Mouse (Mus musculus): ENCODE data around the gene Acot8. TPM values are rescaled to one million over a fixed set of nuclear protein-coding genes. Genes with fewer than 3 reads are reported as not detected.

The Acot8 gene
- 13.9 and 15.8 TPM in 2 replicates for polyA plus RNA-seq (2016; fragmentation: Nextera tagmentation; extraction: Ambion mirVana)

- peak; percentile 95 for DNase-seq (ENCODE audit: low spot score)
- under 1% methylated on average over 47 of the region's 47 CpGs for WGBS
- Histone ChIP-seq H3K27me3 (replicated peaks; ENCODE audit: low read depth, poor library complexity, severe bottlenecking) (no peaks in the 10 kb centered on the region), H3K4me1 (peaks cover 24% of the 10 kb centered on the region), H3K27ac (replicated peaks) (peak within 1 kb of the TSS; percentile 93), H3K9me3 (no peaks in the 10 kb centered on the region), H3K36me3 (replicated peaks) (peaks cover 46% of the 10 kb centered on the region), H3K4me3 (peak within 1 kb of the TSS; percentile 90)
Observed at GRCm38 (mm10) chr2:164804533-164805331, at the start of gene Acot8, which contains the start of gene Zswim3. Gene Acot8 (minus strand): TSS chr2:164804882. Gene Zswim3 (plus strand): TSS chr2:164805098.

DNA sequence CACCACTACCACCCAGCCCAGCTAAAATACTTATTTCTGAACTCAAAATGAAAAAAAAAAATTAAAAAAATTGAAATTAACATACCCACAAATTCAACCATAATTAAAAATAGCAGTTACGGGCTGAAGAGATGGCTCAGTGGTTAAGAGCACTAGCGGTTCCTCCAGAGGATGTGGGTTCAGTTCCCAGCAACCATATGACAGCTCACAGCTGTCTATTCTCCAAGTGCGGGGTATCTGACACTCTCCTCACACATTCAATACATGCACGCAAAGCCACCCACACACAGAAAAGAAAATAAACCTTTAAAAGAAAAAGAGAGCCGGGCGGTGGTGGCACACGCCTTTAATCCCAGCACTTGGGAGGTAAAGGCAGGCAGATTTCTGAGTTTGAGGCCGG lies 45.4 kb upstream of the Acot8 start:
- no peaks in the 10 kb centered on the region for H3K9me3 ChIP-seq
- H3K27me3 ChIP-seq (replicated peaks; ENCODE audit: low read depth, poor library complexity, severe bottlenecking), result peaks cover 14% of the 10 kb centered on the region
- 88% methylated on average over 8 of the region's 8 CpGs for whole genome bisulfite sequencing
- peaks cover 5% of the 10 kb centered on the region for H3K4me1 ChIP-seq
- peaks cover 44% of the 10 kb centered on the region for H3K36me3 ChIP-seq (replicated peaks)
- no peak overlapping the region for H3K4me3 ChIP-seq
- no peak for DNase-seq (ENCODE audit: low spot score)
- no peak overlapping the region for H3K27ac ChIP-seq (replicated peaks)

- no peak for DNase-seq (ENCODE audit: low spot score)
- no peaks in the 10 kb centered on the region for H3K27me3 ChIP-seq (replicated peaks; ENCODE audit: low read depth, poor library complexity, severe bottlenecking)
- H3K4me3 ChIP-seq, result no peak overlapping the region
- H3K36me3 ChIP-seq (replicated peaks), result peaks cover 41% of the 10 kb centered on the region
- H3K27ac ChIP-seq (replicated peaks), result no peak overlapping the region
- no peaks in the 10 kb centered on the region for H3K9me3 ChIP-seq
- WGBS, result 53% methylated on average over 3 of the region's 3 CpGs
- H3K4me1 ChIP-seq, result no peaks in the 10 kb centered on the region
Observed at GRCm38 (mm10) chr2:164845782-164846181, 41.1 kb upstream of the Acot8 start.

GRCm38 (mm10) chr2:164835164-164835563 lies 30.5 kb upstream of the Acot8 start:
- H3K4me3 ChIP-seq, result peak overlapping the region; percentile 71
- peaks cover 28% of the 10 kb centered on the region for H3K4me1 ChIP-seq
- no peaks in the 10 kb centered on the region for H3K9me3 ChIP-seq
- 92% methylated on average over 4 of the region's 4 CpGs for WGBS
- no peaks in the 10 kb centered on the region for H3K27me3 ChIP-seq (replicated peaks; ENCODE audit: low read depth, poor library complexity, severe bottlenecking)
- no peak for DNase-seq (ENCODE audit: low spot score)
- peaks cover 49% of the 10 kb centered on the region for H3K36me3 ChIP-seq (replicated peaks)
- no peak overlapping the region for H3K27ac ChIP-seq (replicated peaks)

DNA sequence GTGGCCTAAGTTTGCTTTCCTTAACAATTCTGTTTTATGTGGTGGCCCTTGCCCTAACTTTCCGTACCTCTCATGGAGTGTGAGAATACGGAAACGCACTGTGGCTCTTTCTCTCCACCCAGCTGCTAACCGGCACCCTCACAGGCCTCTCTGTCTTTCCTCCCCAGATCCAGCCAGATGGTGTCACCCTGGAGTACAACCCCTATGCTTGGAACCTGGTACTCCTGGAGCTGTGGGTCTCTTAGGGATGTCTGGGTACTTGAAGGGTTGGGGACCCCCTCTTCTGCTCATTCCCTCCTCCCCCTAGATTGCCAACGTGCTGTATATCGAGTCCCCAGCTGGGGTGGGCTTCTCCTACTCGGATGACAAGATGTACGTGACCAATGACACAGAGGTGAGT lies 29.8 kb upstream of the Acot8 start:
- peak overlapping the region; percentile 92; the same call in 1 of the 2 replicates for H3K27ac ChIP-seq (replicated peaks)
- H3K27me3 ChIP-seq (replicated peaks; ENCODE audit: low read depth, poor library complexity, severe bottlenecking), result no peaks in the 10 kb centered on the region
- no peaks in the 10 kb centered on the region for H3K9me3 ChIP-seq
- H3K36me3 ChIP-seq (replicated peaks), result peaks cover 42% of the 10 kb centered on the region
- DNase-seq (ENCODE audit: low spot score), result no peak
- 44% methylated on average over 8 of the region's 8 CpGs for WGBS
- H3K4me1 ChIP-seq, result peaks cover 28% of the 10 kb centered on the region
- peak overlapping the region; percentile 71 for H3K4me3 ChIP-seq

DNA sequence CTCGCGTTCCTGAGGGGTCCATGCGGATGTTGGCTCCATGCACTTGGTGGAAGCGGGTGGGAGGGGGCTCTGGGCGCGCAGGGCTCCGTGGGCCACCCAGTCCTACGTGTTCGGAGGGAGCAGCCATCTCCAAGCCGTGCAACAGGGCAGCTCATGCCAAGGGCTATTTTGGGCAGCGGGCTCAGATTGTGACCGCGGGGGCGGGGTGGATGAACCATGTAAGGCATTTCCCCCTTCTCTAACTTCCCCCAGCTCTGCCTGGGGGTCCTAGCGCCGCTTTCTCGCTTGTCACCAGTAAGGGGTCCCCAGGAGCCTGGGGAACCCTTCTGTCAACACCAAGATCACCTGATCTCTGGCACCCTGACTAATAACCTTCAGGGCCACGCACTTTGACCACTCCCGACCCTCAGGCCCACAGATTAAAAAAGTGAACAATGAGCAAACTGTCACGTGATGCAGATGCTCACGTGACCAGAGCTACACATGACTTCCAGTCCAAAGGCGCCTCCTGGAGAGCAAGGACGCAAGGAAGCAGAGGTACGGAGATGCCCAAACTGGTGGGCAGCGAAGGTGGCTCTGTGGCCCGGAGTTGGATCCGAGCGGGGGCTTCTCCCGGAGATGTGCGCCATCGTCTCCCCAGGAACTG lies 28.8 kb upstream of the Acot8 start, which contains the start of gene Neurl2:
Gene Neurl2 (minus strand): TSS at position 143 of the 646 bp plus-strand sequence.
- DNase-seq (ENCODE audit: low spot score), result peak; percentile 92
- H3K36me3 ChIP-seq (replicated peaks), result peaks cover 38% of the 10 kb centered on the region
- H3K4me3 ChIP-seq, result peak within 1 kb of the TSS; percentile 71
- under 1% methylated on average over 31 of the region's 31 CpGs for WGBS
- H3K27me3 ChIP-seq (replicated peaks; ENCODE audit: low read depth, poor library complexity, severe bottlenecking), result no peaks in the 10 kb centered on the region
- peaks cover 28% of the 10 kb centered on the region for H3K4me1 ChIP-seq
- peak within 1 kb of the TSS; percentile 92 for H3K27ac ChIP-seq (replicated peaks)
- no peaks in the 10 kb centered on the region for H3K9me3 ChIP-seq

- peak; percentile 82 for DNase-seq (ENCODE audit: low spot score)
- WGBS, result under 1% methylated on average over 35 of the region's 35 CpGs
- H3K4me1 ChIP-seq, result peaks cover 28% of the 10 kb centered on the region
- H3K27me3 ChIP-seq (replicated peaks; ENCODE audit: low read depth, poor library complexity, severe bottlenecking), result no peaks in the 10 kb centered on the region
- H3K27ac ChIP-seq (replicated peaks), result peak within 1 kb of the TSS; percentile 92
- H3K9me3 ChIP-seq, result no peaks in the 10 kb centered on the region
- peaks cover 38% of the 10 kb centered on the region for H3K36me3 ChIP-seq (replicated peaks)
- peak within 1 kb of the TSS; percentile 71 for H3K4me3 ChIP-seq
Observed at GRCm38 (mm10) chr2:164832748-164833301, 28.1 kb upstream of the Acot8 start, which contains the start of gene Ctsa. Gene Ctsa (plus strand): TSS chr2:164832873.

DNA sequence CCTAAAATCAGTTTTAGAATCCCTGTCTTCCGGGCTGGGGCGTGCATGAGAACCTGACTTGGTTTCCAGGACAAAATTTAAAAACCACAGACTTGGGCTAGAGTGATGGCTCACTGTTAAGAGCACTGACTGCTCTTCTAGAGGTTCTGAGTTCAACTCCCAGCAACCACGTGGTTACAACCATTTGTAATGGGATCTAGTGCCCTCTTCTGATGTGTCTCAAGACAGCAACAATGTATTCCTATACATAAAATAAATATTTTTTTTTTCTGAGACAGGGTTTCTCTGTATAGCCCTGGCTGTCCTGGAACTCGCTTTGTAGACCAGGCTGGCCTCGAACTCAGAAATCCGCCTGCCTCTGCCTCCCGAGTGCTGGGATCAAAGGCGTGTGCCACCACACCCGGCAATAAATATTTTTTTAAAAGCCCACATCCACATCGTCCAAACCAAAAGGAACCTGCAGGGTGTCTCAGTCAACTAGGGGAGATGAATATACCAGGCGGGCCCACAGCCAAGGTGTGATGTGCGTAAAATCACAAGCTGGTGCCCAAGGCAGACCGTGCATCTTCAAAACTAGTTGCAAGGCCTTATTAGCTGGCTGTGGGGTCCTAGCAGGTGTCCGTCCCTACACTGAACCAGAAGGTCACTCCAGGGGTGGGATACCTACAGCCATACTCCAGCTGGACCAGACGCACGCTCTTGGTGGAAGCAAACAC lies 27.5 kb upstream of the Acot8 start:
- H3K36me3 ChIP-seq (replicated peaks), result peaks cover 38% of the 10 kb centered on the region
- 67% methylated on average over 16 of the region's 16 CpGs for WGBS
- no peak for DNase-seq (ENCODE audit: low spot score)

DNA sequence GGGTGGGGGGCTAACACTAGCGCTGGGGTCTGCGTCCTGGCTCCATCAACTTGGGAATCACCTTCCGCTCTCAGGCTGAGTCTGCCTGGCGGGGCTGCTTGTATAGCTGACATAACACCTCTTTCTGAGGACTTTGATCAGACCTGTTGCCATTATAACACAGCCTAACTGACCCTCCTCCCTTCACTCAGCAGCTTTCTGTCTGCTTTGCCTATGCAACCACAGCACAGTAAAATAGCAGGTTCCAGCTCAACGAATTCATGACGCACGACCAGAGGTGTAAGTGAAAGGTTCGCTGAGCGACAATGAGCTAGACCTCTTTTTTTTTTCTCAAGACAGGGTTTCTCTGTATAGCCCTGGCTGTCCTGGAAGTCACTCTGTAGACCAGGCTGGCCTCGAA lies 26.3 kb upstream of the Acot8 start:
- WGBS, result 90% methylated on average over 10 of the region's 10 CpGs
- Histone ChIP-seq H3K27ac (replicated peaks) (no peak overlapping the region), H3K4me1 (peaks cover 28% of the 10 kb centered on the region), H3K9me3 (no peaks in the 10 kb centered on the region), H3K27me3 (replicated peaks; ENCODE audit: low read depth, poor library complexity, severe bottlenecking) (no peaks in the 10 kb centered on the region), H3K4me3 (no peak overlapping the region; the same call in 1 of the 2 replicates), H3K36me3 (replicated peaks) (peaks cover 39% of the 10 kb centered on the region)
- DNase-seq (ENCODE audit: low spot score), result no peak

More for the DNA sequence above, 27.5 kb upstream of the Acot8 start:
- Histone ChIP-seq H3K9me3 (no peaks in the 10 kb centered on the region), H3K4me1 (peaks cover 28% of the 10 kb centered on the region), H3K27ac (replicated peaks) (peak overlapping the region; percentile 92), H3K27me3 (replicated peaks; ENCODE audit: low read depth, poor library complexity, severe bottlenecking) (no peaks in the 10 kb centered on the region), H3K4me3 (peak overlapping the region; percentile 71)

- no peak for DNase-seq (ENCODE audit: low spot score)
- Histone ChIP-seq H3K9me3 (no peaks in the 10 kb centered on the region), H3K4me3 (no peak overlapping the region), H3K27ac (replicated peaks) (no peak overlapping the region), H3K36me3 (replicated peaks) (peaks cover 50% of the 10 kb centered on the region), H3K27me3 (replicated peaks; ENCODE audit: low read depth, poor library complexity, severe bottlenecking) (no peaks in the 10 kb centered on the region), H3K4me1 (peaks cover 17% of the 10 kb centered on the region)
- WGBS, result 95% methylated on average over 1 of the region's 1 CpGs
Observed at GRCm38 (mm10) chr2:164829090-164829489, 24.4 kb upstream of the Acot8 start.

DNA sequence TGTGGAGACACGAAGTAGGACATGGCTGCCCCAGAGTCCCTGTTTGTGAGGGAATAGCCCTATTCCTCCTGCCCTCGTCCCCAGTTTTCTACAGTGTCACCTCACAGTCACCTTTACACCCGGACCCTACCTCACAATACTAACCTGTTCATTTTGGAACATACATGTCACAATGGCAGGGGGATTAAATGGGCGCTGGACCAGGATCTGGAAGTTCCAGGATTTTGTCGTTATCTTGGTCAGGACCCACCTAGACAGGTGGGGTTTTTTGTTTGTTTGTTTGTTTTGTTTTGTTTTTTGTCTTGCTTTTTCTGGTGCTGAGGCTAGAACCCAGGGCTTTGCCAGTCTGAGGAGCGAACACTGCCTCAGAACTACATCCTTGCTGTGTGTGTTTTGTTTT lies 23.8 kb upstream of the Acot8 start, which contains the start of gene Spata25:
Gene Spata25 (minus strand): TSS at position 101 of the 400 bp plus-strand sequence.
- DNase-seq (ENCODE audit: low spot score), result no peak
- no peaks in the 10 kb centered on the region for H3K9me3 ChIP-seq

More for the DNA sequence above, 23.8 kb upstream of the Acot8 start, which contains the start of gene Spata25:
- no peak within 1 kb of the TSS for H3K27ac ChIP-seq (replicated peaks)
- peaks cover 50% of the 10 kb centered on the region for H3K36me3 ChIP-seq (replicated peaks)
- H3K4me3 ChIP-seq, result no peak within 1 kb of the TSS
- peaks cover 18% of the 10 kb centered on the region for H3K4me1 ChIP-seq
- WGBS, result 87% methylated on average over 6 of the region's 6 CpGs
- no peaks in the 10 kb centered on the region for H3K27me3 ChIP-seq (replicated peaks; ENCODE audit: low read depth, poor library complexity, severe bottlenecking)

Measured in embryonic facial prominence, embryonic 10.5 days (tissue).